8 mouse cellular contexts compared by ENCODE assay signal in the genomic region with DNA sequence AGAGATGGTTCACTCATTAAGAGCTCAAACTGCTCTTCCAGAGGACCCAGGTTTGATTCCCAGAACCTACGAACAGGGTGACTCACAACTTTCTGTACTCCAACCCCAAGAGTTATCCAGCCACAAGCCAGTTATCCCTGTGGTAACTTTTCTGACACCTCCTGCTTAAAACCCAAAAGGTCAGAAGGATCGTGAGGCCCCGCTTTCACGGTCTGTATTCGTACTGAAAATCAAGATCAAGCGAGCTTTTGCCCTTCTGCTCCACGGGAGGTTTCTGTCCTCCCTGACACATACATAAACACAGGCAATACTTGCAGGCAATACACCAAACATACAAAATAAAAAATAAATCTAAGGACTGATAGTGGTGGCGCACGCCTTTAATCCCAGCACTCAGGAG. TPM values are rescaled to one million over a fixed set of nuclear protein-coding genes. Genes with fewer than 3 reads are reported as not detected.
A peak's percentile ranks its signal among the peaks of the same experiment; 100 is the strongest.
DNase-seq lines count a peak whose midpoint lies in the region; ATAC-seq lines count a peak whose summit lies in the region.

No protein-coding gene starts in this region.

- no peak overlapping the region for H3K4me3 ChIP-seq in hindbrain, embryonic 13.5 days
- no peak overlapping the region for H3K4me3 ChIP-seq in lung, embryonic 16.5 days (ENCODE audit: low read length)

- H3K27me3 ChIP-seq in hindbrain, embryonic 13.5 days: no peaks in the 10 kb centered on the region
- no peaks in the 10 kb centered on the region for H3K27me3 ChIP-seq in lung, embryonic 16.5 days (ENCODE audit: control insufficient read depth, insufficient read depth, low read depth, low read length)

- 63% methylated on average over 9 of the region's 9 CpGs for WGBS in hindbrain, embryonic 13.5 days
- 47% methylated on average over 9 of the region's 9 CpGs for WGBS in lung, embryonic 16.5 days

- no peak overlapping the region for H3K9ac ChIP-seq in hindbrain, embryonic 13.5 days
- H3K9ac ChIP-seq in lung, embryonic 16.5 days (ENCODE audit: low read length): no peak overlapping the region

- H3K27ac ChIP-seq in hindbrain, embryonic 13.5 days: no peak overlapping the region
- no peak overlapping the region for H3K27ac ChIP-seq in lung, embryonic 16.5 days (ENCODE audit: low read length)

- ATAC-seq in hindbrain, embryonic 13.5 days (ENCODE audit: low FRiP score): peak; percentile 86; the same call in 1 of the 2 replicates
- ATAC-seq in lung, embryonic 16.5 days (ENCODE audit: low read depth): peak; percentile 100

- H3K9me3 ChIP-seq in hindbrain, embryonic 13.5 days: peaks cover 3% of the 10 kb centered on the region
- H3K9me3 ChIP-seq in lung, embryonic 16.5 days (ENCODE audit: control insufficient read depth, low read length): no peaks in the 10 kb centered on the region

- H3K36me3 ChIP-seq in hindbrain, embryonic 13.5 days: peaks cover 5% of the 10 kb centered on the region
- no peaks in the 10 kb centered on the region; the same call in 1 of the 2 replicates for H3K36me3 ChIP-seq in lung, embryonic 16.5 days (ENCODE audit: control insufficient read depth, insufficient read depth, low read length)

- peak; percentile 95 for DNase-seq in Muller cell, postnatal 12 days (ENCODE audit: inconsistent ontology term)
- DNase-seq in cerebellum, postnatal 14 days: peak; percentile 100
- peak; percentile 100 for DNase-seq in frontal cortex, postnatal 25 days (ENCODE audit: low spot score in 2 of 2)
- peak; percentile 100 for DNase-seq in layer of hippocampus, postnatal 10 days (ENCODE audit: low spot score in 2 of 2)
- peak; percentile 100 for DNase-seq in ovary, postnatal 14 days (ENCODE audit: low spot score)
- DNase-seq in thymus, postnatal 14 days: peak; percentile 100

- H3K4me1 ChIP-seq in hindbrain, embryonic 13.5 days (replicated peaks): no peaks in the 10 kb centered on the region
- H3K4me1 ChIP-seq in lung, embryonic 16.5 days (replicated peaks; ENCODE audit: control insufficient read depth, insufficient read depth, low read length): no peaks in the 10 kb centered on the region

- H3K4me2 ChIP-seq in hindbrain, embryonic 13.5 days: no peak overlapping the region
- no peak overlapping the region for H3K4me2 ChIP-seq in lung, embryonic 16.5 days (ENCODE audit: low read depth, low read length)

RNA-seq across cellular contexts. Expression of gene Igf2bp3, which starts 21.6 kb away (rescaled TPM):
- 43.7 and 45.0 TPM in 2 replicates for polyA plus RNA-seq in hindbrain, embryonic 13.5 days (2015; fragmentation: Nextera tagmentation; extraction: Ambion mirVana)
- 1 to 10 TPM; 1.4 TPM for total RNA-seq in layer of hippocampus, postnatal 10 days (2021)
- 37.5 and 41.0 TPM in 2 replicates for polyA plus RNA-seq in lung, embryonic 16.5 days (2015; fragmentation: Nextera tagmentation; extraction: Ambion mirVana)

RNA-seq across cellular contexts. Expression of gene Tra2a, which starts 27.5 kb away (rescaled TPM):
- polyA plus RNA-seq in hindbrain, embryonic 13.5 days (2015; fragmentation: Nextera tagmentation; extraction: Ambion mirVana): 133 and 143 TPM in 2 replicates
- 10 to 100 TPM; 76.6 to 76.9 TPM for total RNA-seq in layer of hippocampus, postnatal 10 days (2021)
- 111 TPM in 2 replicates for polyA plus RNA-seq in lung, embryonic 16.5 days (2015; fragmentation: Nextera tagmentation; extraction: Ambion mirVana)
